Mouse (Mus musculus) limb, embryonic 13.5 days (tissue): ENCODE data around the gene Arhgap22. TPM values are rescaled to one million over a fixed set of nuclear protein-coding genes. Genes with fewer than 3 reads are reported as not detected.

Experiments
- ATAC-seq: fragments of 200-750 bp; cut with Nextera tagmentation; 2 replicates; pipeline ENCODE4 v1.8.0; 2017; ENCODE audit warnings: low read depth, moderate number of reproducible peaks, moderate TSS enrichment; ENCODE audit not compliant: low FRiP score
- H3K27ac ChIP-seq: fragments of 300-500 bp; sonication (generic); 2 replicates; pipeline ENCODE4 v1.5.1; 2015; ENCODE audit warnings: inconsistent platforms, mild to moderate bottlenecking, moderate library complexity
- H3K27me3 ChIP-seq: fragments of 300-500 bp; sonication (generic); 2 replicates; pipeline ENCODE4 v1.6.1; 2015; ENCODE audit warnings: mild to moderate bottlenecking, inconsistent platforms
- H3K36me3 ChIP-seq: fragments of 300-500 bp; sonication (generic); 2 replicates; pipeline ENCODE4 v1.6.1; 2015; ENCODE audit warnings: inconsistent platforms, mild to moderate bottlenecking, moderate library complexity
- H3K4me1 ChIP-seq: fragments of 300-500 bp; sonication (generic); 2 replicates; pipeline ENCODE4 v1.6.1; 2015; ENCODE audit warnings: inconsistent platforms
- H3K4me2 ChIP-seq: fragments of 300-500 bp; sonication (generic); replicated peaks from 2 replicates; pipeline ENCODE4 v1.6.1; 2015; ENCODE audit warnings: inconsistent platforms, mild to moderate bottlenecking, moderate library complexity
- H3K4me3 ChIP-seq: fragments of 300-500 bp; sonication (generic); 2 replicates; pipeline ENCODE4 v1.5.1; 2015; ENCODE audit warnings: moderate library complexity, mild to moderate bottlenecking, inconsistent platforms
- H3K9ac ChIP-seq: fragments of 300-500 bp; sonication (generic); 2 replicates; pipeline ENCODE4 v1.6.1; 2015; ENCODE audit warnings: mild to moderate bottlenecking, inconsistent platforms
- H3K9me3 ChIP-seq: fragments of 300-500 bp; sonication (generic); 2 replicates; pipeline ENCODE4 v1.6.1; 2016; ENCODE audit warnings: inconsistent platforms
- WGBS: fragments of 180-500 bp; shearing (Covaris S2); methylation state at CpG from one replicate; pipeline ENCODE4 v1.1.7; 2015; 5-methylcytosine and 5-hydroxymethylcytosine counted together
- polyA plus RNA-seq: library from polyadenylated mRNA; unstranded; fragments of >200 nt; fragmentation: Nextera tagmentation; extraction: Ambion mirVana; gene quantifications from 2 replicates; pipeline ENCODE4 v1.2.1, GENCODE M21; 2015

Gene Arhgap22
- polyA plus RNA-seq, 1 experiment from 2014 or later: 7.7 TPM

GRCm38 (mm10) chr14:33380830-33381457 lies 167.1 kb downstream of the Arhgap22 start:
- 86% methylated on average over 6 of the region's 6 CpGs for WGBS
- H3K4me3 ChIP-seq: no peak overlapping the region
- H3K9me3 ChIP-seq: no peaks in the 10 kb centered on the region
- no peaks in the 10 kb centered on the region for H3K27me3 ChIP-seq
- no peak for ATAC-seq
- H3K27ac ChIP-seq: no peak overlapping the region
- H3K4me2 ChIP-seq: no peak overlapping the region
- H3K4me1 ChIP-seq: no peaks in the 10 kb centered on the region
- peaks cover 45% of the 10 kb centered on the region for H3K36me3 ChIP-seq
- no peak overlapping the region for H3K9ac ChIP-seq

DNA sequence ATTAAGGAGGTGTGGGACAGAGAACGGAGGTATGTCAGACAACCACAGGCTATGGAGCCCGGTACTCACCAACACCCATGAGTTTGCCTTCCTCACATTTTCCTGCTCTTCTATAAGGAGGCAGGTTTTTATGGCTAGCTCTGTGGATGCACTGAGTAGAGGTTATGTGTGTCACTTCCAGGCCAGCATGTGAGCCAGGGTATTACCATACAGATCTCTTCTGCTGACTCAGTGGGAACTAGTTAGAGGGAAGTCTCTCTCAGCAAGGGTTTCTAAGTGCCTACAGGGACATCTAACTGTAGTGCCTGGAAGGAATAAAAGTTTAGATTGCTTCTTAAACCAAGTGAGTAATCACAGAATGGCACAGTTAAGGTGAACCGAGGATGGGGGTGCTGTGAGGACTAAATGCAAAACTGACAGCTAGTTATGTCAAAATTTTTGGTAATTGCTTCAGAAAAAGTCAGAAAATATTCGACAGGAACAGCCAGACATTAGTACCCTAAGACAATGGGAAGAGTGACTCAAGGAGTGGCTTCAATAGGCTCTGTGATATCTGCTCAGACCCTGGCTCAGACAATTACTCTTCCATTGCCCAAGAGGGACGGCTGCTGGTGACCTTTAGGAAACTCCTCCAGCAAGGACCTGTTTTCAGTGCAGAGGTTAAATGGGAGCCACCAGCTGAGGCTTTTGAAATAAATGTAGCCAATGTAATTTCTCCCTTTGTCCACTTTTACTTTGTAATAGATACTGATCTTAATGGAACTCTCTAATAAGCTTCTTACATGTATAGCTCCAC lies 184.4 kb downstream of the Arhgap22 start:
- H3K4me2 ChIP-seq: no peak overlapping the region
- no peak overlapping the region for H3K27ac ChIP-seq
- no peak overlapping the region for H3K9ac ChIP-seq
- H3K4me1 ChIP-seq: no peaks in the 10 kb centered on the region
- peaks cover 28% of the 10 kb centered on the region for H3K36me3 ChIP-seq
- no peak overlapping the region for H3K4me3 ChIP-seq
- 89% methylated on average over 5 of the region's 5 CpGs for WGBS
- no peak for ATAC-seq
- H3K9me3 ChIP-seq: no peaks in the 10 kb centered on the region
- no peaks in the 10 kb centered on the region for H3K27me3 ChIP-seq

- H3K36me3 ChIP-seq: peaks cover 28% of the 10 kb centered on the region
- H3K4me1 ChIP-seq: no peaks in the 10 kb centered on the region
- no peak overlapping the region for H3K4me3 ChIP-seq
- WGBS: 77% methylated on average over 3 of the region's 3 CpGs
- no peak overlapping the region for H3K27ac ChIP-seq
- no peak overlapping the region for H3K9ac ChIP-seq
- H3K9me3 ChIP-seq: no peaks in the 10 kb centered on the region
- H3K27me3 ChIP-seq: no peaks in the 10 kb centered on the region
- no peak for ATAC-seq
- no peak overlapping the region for H3K4me2 ChIP-seq
Observed at GRCm38 (mm10) chr14:33400019-33400418, 186.2 kb downstream of the Arhgap22 start.

DNA sequence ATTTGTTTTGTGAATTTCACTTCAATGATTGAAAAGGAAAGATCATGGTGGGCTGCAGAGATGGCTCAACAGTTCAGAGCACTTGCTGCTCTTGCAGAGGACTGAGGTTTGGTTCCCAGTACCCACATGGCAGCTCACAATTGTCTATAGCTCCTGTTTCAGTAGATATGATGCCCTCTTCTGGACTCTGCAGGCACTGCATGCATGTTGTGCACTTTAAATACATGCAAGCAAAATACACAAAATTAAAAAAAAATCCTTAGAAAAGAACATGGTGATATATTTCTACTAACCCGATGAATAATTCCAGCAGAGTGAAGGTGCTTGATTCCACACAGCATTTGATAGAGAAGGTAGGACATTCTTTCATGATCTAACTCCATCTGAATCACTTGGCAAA lies 188.5 kb downstream of the Arhgap22 start:
- H3K4me3 ChIP-seq: no peak overlapping the region

DNA sequence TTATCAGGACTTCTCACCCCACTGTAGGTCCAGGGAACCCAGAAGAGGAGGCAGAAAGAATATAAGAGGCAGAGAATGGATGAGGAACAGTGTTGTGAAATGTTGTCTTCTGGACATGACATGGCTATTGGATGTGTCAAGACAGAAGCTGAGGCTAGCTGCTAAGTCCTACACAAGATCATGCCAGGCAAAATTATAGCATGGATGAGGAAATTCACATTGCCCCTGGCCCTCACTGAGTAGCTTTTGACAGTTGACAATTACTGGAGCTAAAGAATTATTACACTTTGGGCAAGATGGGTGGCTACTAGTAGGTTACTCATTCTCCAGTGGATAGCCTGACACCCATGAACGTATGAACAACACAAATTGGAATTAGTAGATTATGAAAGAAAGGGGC lies 201.9 kb downstream of the Arhgap22 start:
- 0 out of 2 replicates have a peak, but pooled peaks cover 3% of the 10 kb centered on the region for H3K4me1 ChIP-seq
- no peak for ATAC-seq
- WGBS: 81% methylated on average over 1 of the region's 1 CpGs
- 0 out of 2 replicates have a peak, but pooled peaks cover 2% of the 10 kb centered on the region for H3K36me3 ChIP-seq
- no peak overlapping the region for H3K9ac ChIP-seq
- no peak overlapping the region for H3K4me2 ChIP-seq
- no peak overlapping the region for H3K27ac ChIP-seq
- no peaks in the 10 kb centered on the region for H3K9me3 ChIP-seq
- no peak overlapping the region for H3K4me3 ChIP-seq
- no peaks in the 10 kb centered on the region for H3K27me3 ChIP-seq

More for the DNA sequence above, 188.5 kb downstream of the Arhgap22 start:
- Histone ChIP-seq H3K4me1 (no peaks in the 10 kb centered on the region), H3K27me3 (no peaks in the 10 kb centered on the region), H3K27ac (no peak overlapping the region), H3K9ac (no peak overlapping the region), H3K4me2 (no peak overlapping the region), H3K36me3 (peaks cover 33% of the 10 kb centered on the region), H3K9me3 (no peaks in the 10 kb centered on the region)
- WGBS: 98% methylated on average over 1 of the region's 1 CpGs
- ATAC-seq: no peak

- Histone ChIP-seq H3K9me3 (no peaks in the 10 kb centered on the region), H3K9ac (no peak overlapping the region), H3K27ac (no peak overlapping the region), H3K4me3 (no peak overlapping the region), H3K4me2 (no peak overlapping the region), H3K4me1 (0 out of 2 replicates have a peak, but pooled peaks cover 3% of the 10 kb centered on the region), H3K27me3 (no peaks in the 10 kb centered on the region), H3K36me3 (no peaks in the 10 kb centered on the region)
- 90% methylated on average over 3 of the region's 3 CpGs for WGBS
- no peak for ATAC-seq
Observed at GRCm38 (mm10) chr14:33418311-33418909, 204.6 kb downstream of the Arhgap22 start.

Other genes with a start within 250 kb of the Arhgap22 start
- gene Lrrc18, start 222.6 kb upstream of the Arhgap22 start, polyA plus RNA-seq: 0.37 and 0.41 TPM in 2 replicates
- 0.23 and 0.27 TPM in 2 replicates for gene Wdfy4, start 28.5 kb upstream of the Arhgap22 start, polyA plus RNA-seq
- 24.0 TPM in 2 replicates for gene Mapk8, start 233.1 kb downstream of the Arhgap22 start, polyA plus RNA-seq